Mouse (Mus musculus) brain, embryonic 14.5 days (tissue): ENCODE measurements at regions not wholly inside any gene's neighbourhood (a gene's known extent, or its start where the extent isn't known, plus 50 kb on each side); places are given as distances from the start of the nearest gene placed in this dataset.

Experiments
- CTCF ChIP-seq: fragments of 200-500 bp; IDR thresholded peaks from 2 replicates; pipeline ENCODE4 v1.5.1; 2012; ENCODE audit warnings: inconsistent platforms, mild to moderate bottlenecking, moderate library complexity, borderline replicate concordance; ENCODE audit not compliant: insufficient read depth, insufficient read length; ENCODE audit errors: extremely low read depth
- POLR2A ChIP-seq: fragments of 200-500 bp; IDR thresholded peaks from 2 replicates; pipeline ENCODE4 v1.6.1; 2012; ENCODE audit warnings: mild to moderate bottlenecking, inconsistent platforms, borderline replicate concordance; ENCODE audit not compliant: poor library complexity, insufficient read depth, insufficient read length, severe bottlenecking; ENCODE audit errors: extremely low read depth

DNA sequence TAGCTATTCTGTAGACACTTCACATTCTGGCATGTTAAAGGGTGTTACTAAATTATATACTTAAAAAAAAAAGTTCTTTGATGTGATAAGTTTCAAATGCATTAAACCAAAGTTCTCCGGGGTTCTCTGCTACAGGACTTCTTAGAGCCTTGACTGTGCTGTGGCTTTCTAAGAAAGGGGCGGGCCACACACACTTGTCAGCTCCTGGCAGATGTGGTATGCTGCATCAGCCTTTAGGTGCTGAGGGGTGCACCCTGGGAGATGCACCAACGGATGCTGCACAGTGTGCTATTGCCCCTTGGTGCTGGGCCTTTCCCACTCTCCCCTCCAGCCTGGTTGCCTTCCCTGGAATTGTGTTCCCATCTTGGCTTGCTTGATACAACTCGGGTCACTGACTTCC is 125.0 kb downstream of the Bcl2l11 start:
- no peak for TF ChIP-seq CTCF
- no peak for TF ChIP-seq POLR2A
